Mouse (Mus musculus) neural tube, embryonic 15.5 days (tissue): ENCODE results near the gene Olfr1497. TPM values are rescaled to one million over a fixed set of nuclear protein-coding genes. Genes with fewer than 3 reads are reported as not detected.
"Not testable (repeated sequence)": the region's sequence is repeated elsewhere in the genome, so short reads cannot be mapped to it uniquely, and the experiment has no call there.

Source experiments
- ATAC-seq: fragments of 200-750 bp; cut with Nextera tagmentation; 2 replicates; pipeline ENCODE4 v1.8.0; 2017; ENCODE audit warnings: mild to moderate bottlenecking, moderate TSS enrichment, moderate library complexity; ENCODE audit not compliant: low FRiP score
- H3K27ac ChIP-seq: fragments of 300-500 bp; sonication (generic); replicated peaks from 2 replicates; pipeline ENCODE4 v1.5.1; 2015; ENCODE audit warnings: mild to moderate bottlenecking, inconsistent platforms
- H3K27me3 ChIP-seq: fragments of 300-500 bp; sonication (generic); replicated peaks from 2 replicates; pipeline ENCODE4 v1.6.1; 2015; ENCODE audit warnings: inconsistent platforms
- H3K36me3 ChIP-seq: fragments of 300-500 bp; sonication (generic); 2 replicates; pipeline ENCODE4 v1.6.1; 2015; ENCODE audit warnings: inconsistent platforms
- H3K4me1 ChIP-seq: fragments of 300-500 bp; sonication (generic); 2 replicates; pipeline ENCODE4 v1.6.1; 2015; ENCODE audit warnings: inconsistent platforms
- H3K4me2 ChIP-seq: fragments of 300-500 bp; sonication (generic); 2 replicates; pipeline ENCODE4 v1.6.1; 2015; ENCODE audit warnings: inconsistent platforms, mild to moderate bottlenecking, moderate library complexity
- H3K4me3 ChIP-seq: fragments of 300-500 bp; sonication (generic); replicated peaks from 2 replicates; pipeline ENCODE4 v1.5.1; 2015; ENCODE audit warnings: mild to moderate bottlenecking, inconsistent platforms
- H3K9ac ChIP-seq: fragments of 300-500 bp; sonication (generic); replicated peaks from 2 replicates; pipeline ENCODE4 v1.6.1; 2015; ENCODE audit warnings: mild to moderate bottlenecking, inconsistent platforms
- H3K9me3 ChIP-seq: fragments of 300-500 bp; sonication (generic); replicated peaks from 2 replicates; pipeline ENCODE4 v1.6.1; 2016; ENCODE audit warnings: inconsistent platforms
- WGBS: fragments of 180-500 bp; shearing (Covaris S2); methylation state at CpG from one replicate; pipeline ENCODE4 v1.1.7; 2015; ENCODE audit warnings: mixed read lengths; 5-methylcytosine and 5-hydroxymethylcytosine counted together
- polyA plus RNA-seq: library from polyadenylated mRNA; unstranded; fragments of >200 nt; fragmentation: Nextera tagmentation; extraction: Ambion mirVana; gene quantifications from 2 replicates; pipeline ENCODE4 v1.2.1, GENCODE M21; 2015

Olfr1497 gene
- polyA plus RNA-seq, result not detected in 2 replicates

- Histone ChIP-seq H3K4me2 (no peak within 1 kb of the TSS), H3K27ac (no peak within 1 kb of the TSS), H3K9me3 (no peaks in the 10 kb centered on the region), H3K27me3 (no peaks in the 10 kb centered on the region), H3K36me3 (no peaks in the 10 kb centered on the region), H3K4me1 (no peaks in the 10 kb centered on the region), H3K4me3 (no peak within 1 kb of the TSS), H3K9ac (no peak within 1 kb of the TSS)
- no peak for ATAC-seq
These were observed at the start of gene Olfr1497 for GRCm38 (mm10) chr19:13798102-13798501. Olfr1497 (minus strand) TSS chr19:13798202.

- H3K4me1 ChIP-seq, result no peaks in the 10 kb centered on the region
- no peaks in the 10 kb centered on the region for H3K9me3 ChIP-seq
- H3K4me3 ChIP-seq, result no peak within 1 kb of the TSS
- no peaks in the 10 kb centered on the region for H3K36me3 ChIP-seq
- no peaks in the 10 kb centered on the region for H3K27me3 ChIP-seq
- no peak within 1 kb of the TSS for H3K27ac ChIP-seq
- ATAC-seq, result no peak
- H3K4me2 ChIP-seq, result no peak within 1 kb of the TSS
- H3K9ac ChIP-seq, result no peak within 1 kb of the TSS
These were observed 32.4 kb upstream of the Olfr1497 start, which contains the start of gene Olfr1500 for GRCm38 (mm10) chr19:13830388-13830787. Olfr1500 (minus strand) TSS chr19:13830488.

DNA sequence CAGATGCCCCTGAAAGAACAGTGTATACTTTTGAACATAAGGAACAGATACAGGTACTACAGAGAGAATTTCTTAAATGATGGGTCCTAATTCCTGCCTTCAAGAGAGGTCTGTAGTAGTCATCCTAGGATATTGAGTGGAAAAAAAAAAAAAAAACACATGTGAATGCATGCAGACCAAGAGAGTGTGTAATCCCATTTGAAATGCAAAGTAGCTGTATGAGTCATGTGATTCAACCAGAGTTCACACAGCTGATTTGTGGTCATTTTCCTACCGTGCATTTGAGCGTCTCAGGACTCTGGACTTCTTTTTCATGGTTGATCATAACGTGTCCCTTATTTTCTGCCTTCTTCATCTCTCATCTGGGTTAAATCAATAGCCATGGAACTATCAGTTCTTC is 30.4 kb upstream of the Olfr1497 start:
- no peaks in the 10 kb centered on the region for H3K27me3 ChIP-seq
- no peak overlapping the region for H3K4me2 ChIP-seq
- no peaks in the 10 kb centered on the region for H3K9me3 ChIP-seq
- no peak overlapping the region for H3K27ac ChIP-seq
- H3K4me3 ChIP-seq, result no peak overlapping the region
- WGBS, result 81% methylated on average over 3 of the region's 3 CpGs
- no peaks in the 10 kb centered on the region for H3K36me3 ChIP-seq
- no peak overlapping the region for H3K9ac ChIP-seq
- H3K4me1 ChIP-seq, result no peaks in the 10 kb centered on the region
- no peak for ATAC-seq

GRCm38 (mm10) chr19:13820847-13821246 is 22.8 kb upstream of the Olfr1497 start:
- no peak for ATAC-seq
- Histone ChIP-seq H3K4me2 (no peak overlapping the region), H3K36me3 (no peaks in the 10 kb centered on the region), H3K27me3 (no peaks in the 10 kb centered on the region), H3K27ac (no peak overlapping the region), H3K4me1 (no peaks in the 10 kb centered on the region), H3K9ac (no peak overlapping the region), H3K9me3 (no peaks in the 10 kb centered on the region), H3K4me3 (no peak overlapping the region)
- WGBS, result 73% methylated on average over 5 of the region's 5 CpGs

- no peak within 1 kb of the TSS for H3K4me2 ChIP-seq
- H3K9ac ChIP-seq, result no peak within 1 kb of the TSS
- no peaks in the 10 kb centered on the region for H3K9me3 ChIP-seq
- H3K27ac ChIP-seq, result no peak within 1 kb of the TSS
- no peaks in the 10 kb centered on the region for H3K27me3 ChIP-seq
- H3K36me3 ChIP-seq, result no peaks in the 10 kb centered on the region
- no peak for ATAC-seq
- H3K4me1 ChIP-seq, result no peaks in the 10 kb centered on the region
- no peak within 1 kb of the TSS for H3K4me3 ChIP-seq
These were observed 21.3 kb upstream of the Olfr1497 start, which contains the start of gene Olfr1499 for GRCm38 (mm10) chr19:13819347-13819746. Olfr1499 (minus strand) TSS chr19:13819447.

GRCm38 (mm10) chr19:13818827-13819226 is 20.8 kb upstream of the Olfr1497 start:
- Histone ChIP-seq H3K27ac (no peak overlapping the region), H3K9me3 (no peaks in the 10 kb centered on the region), H3K36me3 (no peaks in the 10 kb centered on the region), H3K4me3 (no peak overlapping the region), H3K4me2 (no peak overlapping the region), H3K9ac (no peak overlapping the region), H3K4me1 (no peaks in the 10 kb centered on the region), H3K27me3 (no peaks in the 10 kb centered on the region)
- WGBS, result 33% methylated on average over 5 of the region's 5 CpGs
- ATAC-seq, result no peak; the same call in 1 of the 2 replicates

GRCm38 (mm10) chr19:13812823-13813222 is 14.8 kb upstream of the Olfr1497 start:
- no peaks in the 10 kb centered on the region for H3K36me3 ChIP-seq
- H3K27me3 ChIP-seq, result no peaks in the 10 kb centered on the region
- H3K9ac ChIP-seq, result no peak overlapping the region
- 69% methylated on average over 2 of the region's 2 CpGs for WGBS
- no peak for ATAC-seq
- no peak overlapping the region for H3K4me3 ChIP-seq
- H3K9me3 ChIP-seq, result no peaks in the 10 kb centered on the region
- no peaks in the 10 kb centered on the region for H3K4me1 ChIP-seq
- no peak overlapping the region for H3K4me2 ChIP-seq
- no peak overlapping the region for H3K27ac ChIP-seq

GRCm38 (mm10) chr19:13805486-13805885 is 7.5 kb upstream of the Olfr1497 start:
- not testable (repeated sequence) for H3K27ac ChIP-seq, H3K27me3 ChIP-seq, H3K4me2 ChIP-seq, H3K9me3 ChIP-seq, H3K9ac ChIP-seq, ATAC-seq, H3K36me3 ChIP-seq, H3K4me1 ChIP-seq, H3K4me3 ChIP-seq
- 74% methylated on average over 1 of the region's 1 CpGs for WGBS

DNA sequence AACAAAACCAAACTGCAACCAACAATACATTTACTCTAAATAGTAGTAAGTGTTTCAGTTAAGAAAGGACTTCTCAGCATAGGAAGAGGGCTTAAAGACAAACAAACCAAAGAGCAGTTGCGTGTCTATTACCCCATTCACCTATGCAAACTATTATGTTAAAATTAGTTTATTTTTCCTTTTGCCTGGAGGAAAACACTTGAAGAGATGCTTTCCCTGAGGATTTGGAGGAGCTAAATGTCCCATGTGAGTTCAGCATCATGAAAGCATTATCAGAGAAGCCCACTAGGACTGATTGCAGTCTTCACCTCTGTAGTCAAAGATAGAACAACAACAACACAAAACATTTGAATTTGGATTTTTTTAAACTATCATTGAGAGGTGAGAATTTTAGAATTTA is 20.4 kb downstream of the Olfr1497 start, which contains the start of gene Olfr1496:
Gene Olfr1496, plus strand, starts transcription at position 301 of the 400 bp plus-strand sequence.
- Histone ChIP-seq H3K27me3 (no peaks in the 10 kb centered on the region), H3K4me2 (no peak within 1 kb of the TSS), H3K4me1 (no peaks in the 10 kb centered on the region), H3K36me3 (no peaks in the 10 kb centered on the region), H3K4me3 (no peak within 1 kb of the TSS), H3K9me3 (no peaks in the 10 kb centered on the region), H3K9ac (no peak within 1 kb of the TSS), H3K27ac (no peak within 1 kb of the TSS)
- 91% methylated on average over 1 of the region's 1 CpGs for WGBS
- no peak for ATAC-seq

- Histone ChIP-seq H3K4me2 (no peak overlapping the region), H3K4me1 (no peaks in the 10 kb centered on the region), H3K36me3 (no peaks in the 10 kb centered on the region), H3K9ac (no peak overlapping the region), H3K27me3 (no peaks in the 10 kb centered on the region), H3K27ac (no peak overlapping the region), H3K9me3 (no peaks in the 10 kb centered on the region), H3K4me3 (no peak overlapping the region)
- 93% methylated on average over 9 of the region's 9 CpGs for WGBS
- no peak for ATAC-seq
These were observed 29.3 kb downstream of the Olfr1497 start for GRCm38 (mm10) chr19:13768565-13769276.

DNA sequence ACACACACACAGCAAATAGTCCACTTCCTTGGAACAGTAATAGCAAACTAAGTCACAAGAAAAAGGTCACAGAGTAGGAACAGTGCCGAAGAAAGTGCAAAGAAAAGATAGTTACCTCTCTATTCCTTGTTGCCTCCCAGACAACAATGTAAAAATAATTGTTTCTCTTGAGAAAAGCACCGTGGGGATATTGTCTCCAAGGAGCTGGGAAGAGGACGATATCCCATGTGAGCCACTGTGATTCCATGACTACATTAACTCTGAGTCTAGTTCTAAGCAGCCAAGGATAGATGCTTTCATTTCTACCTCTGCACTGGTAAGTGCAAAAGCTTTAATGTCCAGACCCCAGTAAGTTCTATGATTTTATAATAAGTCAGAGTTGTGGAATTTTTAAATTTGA is 33.7 kb downstream of the Olfr1497 start, which contains the start of gene Olfr1495:
Gene Olfr1495, plus strand, starts transcription at position 301 of the 400 bp plus-strand sequence.
- no peaks in the 10 kb centered on the region for H3K36me3 ChIP-seq
- H3K9me3 ChIP-seq, result no peaks in the 10 kb centered on the region; the same call in 1 of the 2 replicates
- no peak within 1 kb of the TSS for H3K4me2 ChIP-seq
- no peak for ATAC-seq
- H3K4me3 ChIP-seq, result no peak within 1 kb of the TSS
- no peak within 1 kb of the TSS for H3K27ac ChIP-seq
- H3K27me3 ChIP-seq, result no peaks in the 10 kb centered on the region
- no peak within 1 kb of the TSS for H3K9ac ChIP-seq
- 81% methylated on average over 3 of the region's 3 CpGs for WGBS
- H3K4me1 ChIP-seq, result no peaks in the 10 kb centered on the region

- Histone ChIP-seq H3K4me1 (no peaks in the 10 kb centered on the region), H3K27me3 (no peaks in the 10 kb centered on the region), H3K9me3 (no peaks in the 10 kb centered on the region), H3K9ac (no peak overlapping the region), H3K4me2 (no peak overlapping the region), H3K27ac (no peak overlapping the region), H3K4me3 (no peak overlapping the region), H3K36me3 (no peaks in the 10 kb centered on the region)
- 89% methylated on average over 1 of the region's 1 CpGs for WGBS
- no peak for ATAC-seq
These were observed 48.6 kb downstream of the Olfr1497 start for GRCm38 (mm10) chr19:13749366-13749765.
